Mouse (Mus musculus): ENCODE measurements at regions not wholly inside any gene's neighbourhood (a gene's known extent, or its start where the extent isn't known, plus 50 kb on each side); places are given as distances from the start of the nearest gene placed in this dataset.

DNA sequence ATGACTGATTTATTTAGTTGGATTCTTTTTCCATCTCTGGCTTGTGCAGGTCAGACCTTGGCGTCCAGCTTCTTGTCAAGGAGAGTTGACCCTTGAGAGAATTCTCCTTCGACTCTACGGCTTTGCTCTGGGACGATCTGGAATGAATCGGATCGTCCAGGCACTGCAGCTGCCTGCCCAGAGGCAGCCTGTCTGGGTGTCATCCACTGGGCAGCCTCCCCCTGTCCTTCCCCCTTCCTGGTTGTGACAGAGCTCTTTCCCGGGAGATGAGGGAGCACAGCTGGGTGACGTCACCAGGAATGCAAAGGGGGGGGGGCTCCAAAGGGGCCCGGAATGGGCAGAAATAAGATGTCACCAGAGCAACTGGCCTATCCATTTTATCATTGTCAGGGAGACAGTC is 101.9 kb downstream of the Gm525 start:
- Histone ChIP-seq H3K36me3 (ENCODE audit: control insufficient read depth, insufficient read depth, low read length) (no peaks in the 10 kb centered on the region), H3K4me2 (ENCODE audit: low read depth, low read length) (peak overlapping the region; percentile 28), H3K27ac (ENCODE audit: low read length) (no peak overlapping the region), H3K4me1 (ENCODE audit: control insufficient read depth, insufficient read depth, low read length) (peaks cover 4% of the 10 kb centered on the region; the same call in 1 of the 2 replicates), H3K9ac (ENCODE audit: low read length) (no peak overlapping the region), H3K27me3 (ENCODE audit: control insufficient read depth, insufficient read depth, low read length) (no peaks in the 10 kb centered on the region), H3K9me3 (replicated peaks; ENCODE audit: control insufficient read depth, low read length) (no peaks in the 10 kb centered on the region), H3K4me3 (replicated peaks; ENCODE audit: low read length) (no peak overlapping the region)
- peak; percentile 74; the same call in 1 of the 2 replicates for ATAC-seq (ENCODE audit: insufficient read depth, low FRiP score)
- 5% methylated on average over 9 of the region's 9 CpGs for WGBS

DNA sequence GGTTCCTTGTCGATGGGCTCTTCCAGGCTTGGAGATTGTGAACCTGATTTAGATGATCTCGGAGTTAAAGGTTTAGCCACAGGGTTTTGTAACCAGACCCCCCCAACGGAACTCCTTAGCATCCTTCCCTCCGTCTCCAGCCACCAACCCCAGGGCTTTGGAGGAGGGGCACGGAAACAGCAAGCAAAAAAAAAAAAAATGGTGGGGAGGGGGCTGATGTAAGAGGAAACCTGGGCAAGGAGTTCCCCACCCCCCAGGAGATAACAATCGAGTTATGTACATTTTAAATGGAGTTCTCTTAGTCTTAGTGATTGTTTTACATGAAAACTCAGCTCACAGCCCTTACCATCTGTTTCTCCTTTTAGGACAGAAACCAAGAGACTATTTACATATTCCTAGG is 101.3 kb downstream of the Gm525 start:
- Histone ChIP-seq H3K4me2 (ENCODE audit: low read depth, low read length) (peak overlapping the region; percentile 28; the same call in 1 of the 2 replicates), H3K9ac (ENCODE audit: low read length) (no peak overlapping the region), H3K36me3 (ENCODE audit: control insufficient read depth, insufficient read depth, low read length) (no peaks in the 10 kb centered on the region), H3K27ac (ENCODE audit: low read length) (no peak overlapping the region), H3K4me3 (replicated peaks; ENCODE audit: low read length) (no peak overlapping the region), H3K27me3 (ENCODE audit: control insufficient read depth, insufficient read depth, low read length) (no peaks in the 10 kb centered on the region), H3K4me1 (ENCODE audit: control insufficient read depth, insufficient read depth, low read length) (peaks cover 4% of the 10 kb centered on the region; the same call in 1 of the 2 replicates), H3K9me3 (replicated peaks; ENCODE audit: control insufficient read depth, low read length) (no peaks in the 10 kb centered on the region)
- no peak for ATAC-seq (ENCODE audit: insufficient read depth, low FRiP score)
- 29% methylated on average over 6 of the region's 6 CpGs for WGBS

DNA sequence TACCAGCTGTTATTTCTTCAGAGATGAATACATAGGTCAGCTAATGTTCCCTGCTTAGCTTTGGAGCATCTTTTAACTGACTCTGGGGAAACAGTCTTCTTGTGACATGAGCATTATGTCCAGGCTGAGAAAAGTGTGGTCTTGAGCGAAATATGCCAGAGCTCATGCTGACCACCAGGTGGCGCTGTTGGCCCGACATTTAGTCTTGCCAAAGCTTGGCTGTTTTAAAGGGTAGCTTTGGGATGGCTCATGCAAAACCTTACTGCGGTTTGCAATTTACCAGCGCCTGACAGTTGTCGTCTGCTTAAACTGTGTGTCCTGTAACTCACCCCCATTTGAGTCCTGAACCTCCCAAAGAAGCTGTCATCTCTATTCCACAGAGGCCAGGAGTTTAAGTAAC is 91.6 kb downstream of the Gm525 start:
- Histone ChIP-seq H3K4me3 (replicated peaks; ENCODE audit: low read length) (no peak overlapping the region), H3K4me1 (ENCODE audit: control insufficient read depth, insufficient read depth, low read length) (no peaks in the 10 kb centered on the region), H3K27me3 (ENCODE audit: control insufficient read depth, insufficient read depth, low read length) (peaks cover 7% of the 10 kb centered on the region; the same call in 1 of the 2 replicates), H3K36me3 (ENCODE audit: control insufficient read depth, insufficient read depth, low read length) (no peaks in the 10 kb centered on the region), H3K9me3 (replicated peaks; ENCODE audit: control insufficient read depth, low read length) (no peaks in the 10 kb centered on the region), H3K4me2 (ENCODE audit: low read depth, low read length) (no peak overlapping the region), H3K27ac (ENCODE audit: low read length) (no peak overlapping the region), H3K9ac (ENCODE audit: low read length) (no peak overlapping the region)
- WGBS: 9% methylated on average over 6 of the region's 6 CpGs
- ATAC-seq (ENCODE audit: insufficient read depth, low FRiP score): no peak

GRCm38 (mm10) chr11:89153466-89154406 is 80.1 kb downstream of the Gm525 start:
- no peak overlapping the region for H3K4me2 ChIP-seq (ENCODE audit: low read depth, low read length)
- WGBS: 68% methylated on average over 13 of the region's 13 CpGs
- no peak overlapping the region for H3K4me3 ChIP-seq (replicated peaks; ENCODE audit: low read length)
- no peaks in the 10 kb centered on the region for H3K36me3 ChIP-seq (ENCODE audit: control insufficient read depth, insufficient read depth, low read length)
- ATAC-seq (ENCODE audit: insufficient read depth, low FRiP score): no peak
- H3K9ac ChIP-seq (ENCODE audit: low read length): no peak overlapping the region
- no peaks in the 10 kb centered on the region for H3K4me1 ChIP-seq (ENCODE audit: control insufficient read depth, insufficient read depth, low read length)
- no peaks in the 10 kb centered on the region for H3K9me3 ChIP-seq (replicated peaks; ENCODE audit: control insufficient read depth, low read length)
- no peaks in the 10 kb centered on the region for H3K27me3 ChIP-seq (ENCODE audit: control insufficient read depth, insufficient read depth, low read length)
- H3K27ac ChIP-seq (ENCODE audit: low read length): no peak overlapping the region

- Histone ChIP-seq H3K4me1 (ENCODE audit: control insufficient read depth, insufficient read depth, low read length) (0 out of 2 replicates have a peak, but pooled peaks cover 3% of the 10 kb centered on the region), H3K4me2 (ENCODE audit: low read depth, low read length) (no peak overlapping the region), H3K9me3 (replicated peaks; ENCODE audit: control insufficient read depth, low read length) (no peaks in the 10 kb centered on the region), H3K27ac (ENCODE audit: low read length) (no peak overlapping the region), H3K4me3 (replicated peaks; ENCODE audit: low read length) (no peak overlapping the region), H3K9ac (ENCODE audit: low read length) (no peak overlapping the region), H3K36me3 (ENCODE audit: control insufficient read depth, insufficient read depth, low read length) (no peaks in the 10 kb centered on the region), H3K27me3 (ENCODE audit: control insufficient read depth, insufficient read depth, low read length) (no peaks in the 10 kb centered on the region)
- ATAC-seq (ENCODE audit: insufficient read depth, low FRiP score): no peak
- WGBS: 93% methylated on average over 8 of the region's 8 CpGs
Observed at GRCm38 (mm10) chr11:89147990-89148389, 74.3 kb downstream of the Gm525 start.

- Histone ChIP-seq H3K9ac (ENCODE audit: low read length) (no peak overlapping the region), H3K27me3 (ENCODE audit: control insufficient read depth, insufficient read depth, low read length) (no peaks in the 10 kb centered on the region), H3K36me3 (ENCODE audit: control insufficient read depth, insufficient read depth, low read length) (no peaks in the 10 kb centered on the region), H3K27ac (ENCODE audit: low read length) (no peak overlapping the region), H3K4me2 (ENCODE audit: low read depth, low read length) (0 out of 2 replicates have a peak overlapping the region, but pooled peaks have one; percentile 15), H3K4me3 (replicated peaks; ENCODE audit: low read length) (no peak overlapping the region), H3K9me3 (replicated peaks; ENCODE audit: control insufficient read depth, low read length) (no peaks in the 10 kb centered on the region), H3K4me1 (ENCODE audit: control insufficient read depth, insufficient read depth, low read length) (0 out of 2 replicates have a peak, but pooled peaks cover 3% of the 10 kb centered on the region)
- ATAC-seq (ENCODE audit: insufficient read depth, low FRiP score): no peak
- 51% methylated on average over 19 of the region's 19 CpGs for WGBS
Observed at GRCm38 (mm10) chr11:89145281-89145945, 71.8 kb downstream of the Gm525 start.

GRCm38 (mm10) chr11:89142527-89143154 is 69.0 kb downstream of the Gm525 start:
- Histone ChIP-seq H3K4me2 (ENCODE audit: low read depth, low read length) (no peak overlapping the region), H3K4me1 (ENCODE audit: control insufficient read depth, insufficient read depth, low read length) (0 out of 2 replicates have a peak, but pooled peaks cover 3% of the 10 kb centered on the region), H3K9ac (ENCODE audit: low read length) (no peak overlapping the region), H3K36me3 (ENCODE audit: control insufficient read depth, insufficient read depth, low read length) (no peaks in the 10 kb centered on the region), H3K9me3 (replicated peaks; ENCODE audit: control insufficient read depth, low read length) (no peaks in the 10 kb centered on the region), H3K27me3 (ENCODE audit: control insufficient read depth, insufficient read depth, low read length) (no peaks in the 10 kb centered on the region), H3K27ac (ENCODE audit: low read length) (no peak overlapping the region), H3K4me3 (replicated peaks; ENCODE audit: low read length) (no peak overlapping the region)
- 38% methylated on average over 9 of the region's 9 CpGs for WGBS
- no peak for ATAC-seq (ENCODE audit: insufficient read depth, low FRiP score)

Measured in stomach, embryonic 16.5 days (tissue).